10 mouse cellular contexts compared by ENCODE assay signal in genomic region chr4:50036079-50036478, GRCm38 (mm10).
A peak's percentile ranks its signal among the peaks of the same experiment; 100 is the strongest.
DNase-seq lines count a peak whose midpoint lies in the region; ATAC-seq lines count a peak whose summit lies in the region.
"Had no signal": no experiment of that assay in that cellular context is flagged by ENCODE, and none has a peak within 500 bp of the region (broad histone marks: within the 10 kb centered on the region; RNA-seq: fewer than 3 reads in every experiment).

No protein-coding gene starts in this region.

- ATAC-seq in kidney, embryonic 15.5 days (replicated peaks; ENCODE audit: low FRiP score) = no peak

- H3K4me2 ChIP-seq in kidney, embryonic 15.5 days = no peak overlapping the region
- H3K4me2 ChIP-seq: limb, embryonic 12.5 days had no signal

- H3K4me1 ChIP-seq in kidney, embryonic 15.5 days = no peaks in the 10 kb centered on the region
- H3K4me1 ChIP-seq: limb, embryonic 12.5 days had no signal

- no peaks in the 10 kb centered on the region for H3K9me3 ChIP-seq in kidney, embryonic 15.5 days (replicated peaks)
- H3K9me3 ChIP-seq: limb, embryonic 12.5 days had no signal

- H3K4me3 ChIP-seq in kidney, embryonic 15.5 days (replicated peaks) = no peak overlapping the region
- H3K4me3 ChIP-seq: limb, embryonic 12.5 days had no signal

- no peak overlapping the region for H3K27ac ChIP-seq in kidney, embryonic 15.5 days
- H3K27ac ChIP-seq: limb, embryonic 12.5 days; macrophage had no signal

- H3K27me3 ChIP-seq in kidney, embryonic 15.5 days = no peaks in the 10 kb centered on the region
- H3K27me3 ChIP-seq: limb, embryonic 12.5 days had no signal

- 53% methylated on average over 6 of the region's 6 CpGs for WGBS in kidney, embryonic 15.5 days

- no peaks in the 10 kb centered on the region for H3K36me3 ChIP-seq in kidney, embryonic 15.5 days
- H3K36me3 ChIP-seq: limb, embryonic 12.5 days had no signal

- H3K9ac ChIP-seq in kidney, embryonic 15.5 days = no peak overlapping the region
- H3K9ac ChIP-seq: limb, embryonic 12.5 days had no signal

- peak; percentile 18 for DNase-seq in kidney, postnatal 10 days
- DNase-seq in A20 (ENCODE audit: low read depth, low spot score) = peak; percentile 4
- DNase-seq in Muller cell, postnatal 12 days (ENCODE audit: inconsistent ontology term) = peak; percentile 26
- peak; percentile 9 to 24 for DNase-seq in layer of hippocampus, postnatal 14 days (ENCODE audit: low spot score in 2 of 2)
- DNase-seq in gastrocnemius, postnatal 10 days = no peak
- DNase-seq in B cell, adult 2 months = no peak
- DNase-seq in ovary, postnatal 14 days (ENCODE audit: low spot score) = no peak

Comparison
In these comparisons a context has a peak if more than half of its experiments do, and no peak if none do; other contexts are left out.
1. DNase-seq: peak in kidney, postnatal 10 days (single experiment), A20 (single experiment), Muller cell, postnatal 12 days (single experiment) and layer of hippocampus, postnatal 14 days (2 of 2); none in gastrocnemius, postnatal 10 days (single experiment), B cell, adult 2 months (0 of 2) and ovary, postnatal 14 days (single experiment).